Mouse (Mus musculus): Measurements from ENCODE around the gene Pnlip. TPM values are rescaled to one million over a fixed set of nuclear protein-coding genes. Genes with fewer than 3 reads are reported as not detected.

Gene Pnlip
- total and polyA plus RNA-seq, 3 experiments = not detected

- DNase-seq (ENCODE audit: low read depth, low spot score) = no peak
- Histone ChIP-seq H3K79me2 (ENCODE audit: control insufficient read depth, insufficient read depth, low read length, poor library complexity) (no peaks in the 10 kb centered on the region), H3K36me3 (ENCODE audit: control insufficient read depth in 1 of 2, insufficient read depth in 2 of 2, low read length in 2 of 2) (no peaks in the 10 kb centered on the region), H3K27me3 (ENCODE audit: control insufficient read depth in 1 of 2, insufficient read depth in 2 of 2, low read length in 2 of 2) (no peaks in the 10 kb centered on the region), H3K9ac (ENCODE audit: control insufficient read depth, low read depth, low read length, poor library complexity, severe bottlenecking) (no peak overlapping the region), H3K9me3 (replicated peaks; ENCODE audit: insufficient read depth, low read length) (no peaks in the 10 kb centered on the region), H3K27ac (ENCODE audit: control insufficient read depth, low read depth, low read length) (no peak overlapping the region), H3K4me3 (ENCODE audit: control insufficient read depth in 1 of 2, insufficient read depth in 1 of 2, low read depth in 2 of 2, low read length in 2 of 2) (no peak overlapping the region), H3K4me1 (ENCODE audit: control insufficient read depth in 1 of 2, insufficient read depth in 2 of 2, low read length in 2 of 2) (no peaks in the 10 kb centered on the region)
- TF ChIP-seq ZNF384 (IDR thresholded peaks at IDR 0.05; ENCODE audit: low read depth, low read length) = no peak
- no peak for TF ChIP-seq RAD21 (IDR thresholded peaks at IDR 0.05; ENCODE audit: low read depth, low read length)
- no peak for TF ChIP-seq POLR2AphosphoS2 (IDR thresholded peaks at IDR 0.05; ENCODE audit: low read length)
- TF ChIP-seq SIN3A (IDR thresholded peaks at IDR 0.05; ENCODE audit: low read length) = no peak
- no peak for TF ChIP-seq EP300 (IDR thresholded peaks at IDR 0.05; ENCODE audit: low read depth in 1 of 2, low read length in 2 of 2)
- TF ChIP-seq E2F4 (IDR thresholded peaks at IDR 0.05; ENCODE audit: borderline replicate concordance, low read depth, low read length) = no peak
- no peak for TF ChIP-seq NRF1 (IDR thresholded peaks at IDR 0.05; ENCODE audit: insufficient read depth, low read depth, low read length, poor library complexity, severe bottlenecking)
- no peak for TF ChIP-seq USF2 (IDR thresholded peaks at IDR 0.05; ENCODE audit: borderline replicate concordance in 1 of 2, insufficient read depth in 1 of 2, low read depth in 1 of 2, low read length in 2 of 2)
- TF ChIP-seq TCF12 (IDR thresholded peaks at IDR 0.05; ENCODE audit: low read depth, low read length) = no peak
- no peak for TF ChIP-seq HCFC1 (IDR thresholded peaks at IDR 0.05; ENCODE audit: low read depth, low read length)
- TF ChIP-seq UBTF (IDR thresholded peaks at IDR 0.05; ENCODE audit: borderline replicate concordance, insufficient read depth, low read depth, low read length) = no peak
- no peak for TF ChIP-seq MAFK (IDR thresholded peaks at IDR 0.05; ENCODE audit: borderline replicate concordance, low read depth, low read length)
- no peak for TF ChIP-seq TAL1 (IDR thresholded peaks at IDR 0.05; ENCODE audit: low read length)
- no peak for TF ChIP-seq POLR2AphosphoS5 (IDR thresholded peaks at IDR 0.05; ENCODE audit: borderline replicate concordance, low read depth, low read length)
- TF ChIP-seq MYC (IDR thresholded peaks at IDR 0.05; ENCODE audit: low read depth, low read length) = no peak
- no peak for TF ChIP-seq ZKSCAN1 (IDR thresholded peaks at IDR 0.05; ENCODE audit: low read depth, low read length)
- TF ChIP-seq MEF2A (IDR thresholded peaks at IDR 0.05; ENCODE audit: extremely low read depth, insufficient replicate concordance, low read depth, low read length, poor library complexity, severe bottlenecking) = no peak
- TF ChIP-seq GABPA (IDR thresholded peaks at IDR 0.05; ENCODE audit: low read depth, low read length) = no peak
- TF ChIP-seq CTCF (IDR thresholded peaks at IDR 0.05 in 2 of 3, conservative IDR thresholded peaks at IDR 0.05 in 1 of 3; ENCODE audit: control insufficient read depth in 1 of 3, insufficient read depth in 1 of 3, low read depth in 2 of 3, low read length in 3 of 3, poor library complexity in 1 of 3, severe bottlenecking in 1 of 3) = no peak
Measured at GRCm38 (mm10) chr19:58696235-58696634, 43.9 kb downstream of the Pnlip start.

DNA sequence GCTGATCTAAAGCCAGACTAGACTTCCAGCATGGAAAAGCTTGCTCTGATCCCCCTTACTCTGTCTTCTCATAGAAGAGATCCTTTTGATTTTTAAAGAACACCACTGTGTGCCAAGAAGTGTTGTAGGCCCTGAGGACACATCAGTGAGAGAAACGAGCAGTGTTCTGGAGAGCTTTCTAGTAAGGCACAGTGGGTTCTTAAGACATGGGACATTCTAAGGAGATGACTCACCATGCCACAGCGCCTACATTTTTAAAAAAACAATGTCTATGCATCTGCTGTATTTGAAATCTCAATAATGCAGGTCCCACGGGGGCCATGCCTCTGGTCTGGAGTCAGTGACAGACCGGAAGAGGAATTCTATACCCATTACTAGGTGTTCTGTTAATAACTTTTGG, 52.3 kb downstream of the Pnlip start:
- H3K36me3 ChIP-seq (ENCODE audit: control insufficient read depth in 1 of 2, insufficient read depth in 2 of 2, low read length in 2 of 2) = no peaks in the 10 kb centered on the region
- no peaks in the 10 kb centered on the region for H3K9me3 ChIP-seq (replicated peaks; ENCODE audit: insufficient read depth, low read length)
- no peaks in the 10 kb centered on the region for H3K4me1 ChIP-seq (ENCODE audit: control insufficient read depth in 1 of 2, insufficient read depth in 2 of 2, low read length in 2 of 2)
- no peaks in the 10 kb centered on the region for H3K79me2 ChIP-seq (ENCODE audit: control insufficient read depth, insufficient read depth, low read length, poor library complexity)
- no peak overlapping the region for H3K27ac ChIP-seq (ENCODE audit: control insufficient read depth, low read depth, low read length)
- H3K4me3 ChIP-seq (ENCODE audit: control insufficient read depth in 1 of 2, insufficient read depth in 1 of 2, low read depth in 2 of 2, low read length in 2 of 2) = no peak overlapping the region
- no peak for DNase-seq (ENCODE audit: low read depth, low spot score)
- no peak overlapping the region for H3K9ac ChIP-seq (ENCODE audit: control insufficient read depth, low read depth, low read length, poor library complexity, severe bottlenecking)
- TF ChIP-seq ZC3H11A (IDR thresholded peaks at IDR 0.05; ENCODE audit: low read depth, low read length) (no peak), E2F4 (IDR thresholded peaks at IDR 0.05; ENCODE audit: borderline replicate concordance, low read depth, low read length) (no peak)
- no peaks in the 10 kb centered on the region for H3K27me3 ChIP-seq (ENCODE audit: control insufficient read depth in 1 of 2, insufficient read depth in 2 of 2, low read length in 2 of 2)
